Mouse (Mus musculus) hindbrain, embryonic 13.5 days (tissue): ENCODE results near the gene Rpl18. TPM values are rescaled to one million over a fixed set of nuclear protein-coding genes. Genes with fewer than 3 reads are reported as not detected.

Source experiments
- ATAC-seq: fragments of 200-750 bp; cut with Nextera tagmentation; 2 replicates; pipeline ENCODE4 v1.8.0; 2017; ENCODE audit warnings: moderate TSS enrichment; ENCODE audit not compliant: low FRiP score
- H3K27ac ChIP-seq: fragments of 300-500 bp; sonication (generic); 2 replicates; pipeline ENCODE4 v1.5.1; 2015; ENCODE audit warnings: inconsistent platforms, mild to moderate bottlenecking, moderate library complexity
- H3K27me3 ChIP-seq: fragments of 300-500 bp; sonication (generic); 2 replicates; pipeline ENCODE4 v1.6.1; 2015; ENCODE audit warnings: mild to moderate bottlenecking, inconsistent platforms
- H3K36me3 ChIP-seq: fragments of 300-500 bp; sonication (generic); 2 replicates; pipeline ENCODE4 v1.6.1; 2015; ENCODE audit warnings: mild to moderate bottlenecking, inconsistent platforms
- H3K4me1 ChIP-seq: fragments of 300-500 bp; sonication (generic); replicated peaks from 2 replicates; pipeline ENCODE4 v1.6.1; 2015; ENCODE audit warnings: inconsistent platforms
- H3K4me2 ChIP-seq: fragments of 300-500 bp; sonication (generic); 2 replicates; pipeline ENCODE4 v1.6.1; 2015; ENCODE audit warnings: inconsistent platforms, mild to moderate bottlenecking, moderate library complexity
- H3K4me3 ChIP-seq: fragments of 300-500 bp; sonication (generic); 2 replicates; pipeline ENCODE4 v1.5.1; 2015; ENCODE audit warnings: mild to moderate bottlenecking, inconsistent platforms
- H3K9ac ChIP-seq: fragments of 300-500 bp; sonication (generic); 2 replicates; pipeline ENCODE4 v1.6.1; 2015; ENCODE audit warnings: mild to moderate bottlenecking, inconsistent platforms
- H3K9me3 ChIP-seq: fragments of 300-500 bp; sonication (generic); 2 replicates; pipeline ENCODE4 v1.6.1; 2016; ENCODE audit warnings: inconsistent platforms
- WGBS: fragments of 180-500 bp; shearing (Covaris S2); methylation state at CpG from one replicate; pipeline ENCODE4 v1.1.7; 2015; 5-methylcytosine and 5-hydroxymethylcytosine counted together
- polyA plus RNA-seq: library from polyadenylated mRNA; unstranded; fragments of >200 nt; fragmentation: Nextera tagmentation; extraction: Ambion mirVana; gene quantifications from 2 replicates; pipeline ENCODE4 v1.2.1, GENCODE M21; 2015

Gene Rpl18
- polyA plus RNA-seq, 1 experiment from 2014 or later, result 633 TPM

- ATAC-seq, result no peak
- H3K27ac ChIP-seq, result no peak overlapping the region
- H3K27me3 ChIP-seq, result 0 out of 2 replicates have a peak, but pooled peaks cover under 1% of the 10 kb centered on the region
- H3K9ac ChIP-seq, result no peak overlapping the region
- no peak overlapping the region for H3K4me3 ChIP-seq
- H3K4me1 ChIP-seq, result peaks cover 8% of the 10 kb centered on the region
- WGBS, result 78% methylated on average over 7 of the region's 7 CpGs
- no peak overlapping the region for H3K4me2 ChIP-seq
- no peaks in the 10 kb centered on the region for H3K9me3 ChIP-seq
- no peaks in the 10 kb centered on the region for H3K36me3 ChIP-seq
These were observed 32.9 kb downstream of the Rpl18 start for GRCm38 (mm10) chr7:45748110-45748509.

GRCm38 (mm10) chr7:45749401-45749800, 34.1 kb downstream of the Rpl18 start:
- Histone ChIP-seq H3K4me1 (peaks cover 8% of the 10 kb centered on the region), H3K4me3 (no peak overlapping the region), H3K4me2 (no peak overlapping the region), H3K9me3 (no peaks in the 10 kb centered on the region), H3K36me3 (no peaks in the 10 kb centered on the region), H3K27ac (no peak overlapping the region), H3K9ac (0 out of 2 replicates have a peak overlapping the region, but pooled peaks have one; percentile 43), H3K27me3 (0 out of 2 replicates have a peak, but pooled peaks cover 3% of the 10 kb centered on the region)
- no peak for ATAC-seq
- WGBS, result 50% methylated on average over 8 of the region's 10 CpGs

- Histone ChIP-seq H3K27me3 (0 out of 2 replicates have a peak, but pooled peaks cover 3% of the 10 kb centered on the region), H3K9me3 (no peaks in the 10 kb centered on the region), H3K27ac (no peak overlapping the region), H3K4me2 (no peak overlapping the region), H3K36me3 (no peaks in the 10 kb centered on the region), H3K9ac (no peak overlapping the region), H3K4me3 (no peak overlapping the region), H3K4me1 (peaks cover 8% of the 10 kb centered on the region)
- WGBS, result 84% methylated on average over 9 of the region's 9 CpGs
- no peak for ATAC-seq
These were observed 34.9 kb downstream of the Rpl18 start for GRCm38 (mm10) chr7:45750162-45750561.

- H3K4me2 ChIP-seq, result no peak overlapping the region
- H3K36me3 ChIP-seq, result no peaks in the 10 kb centered on the region
- no peak overlapping the region for H3K9ac ChIP-seq
- no peaks in the 10 kb centered on the region for H3K9me3 ChIP-seq
- no peak overlapping the region for H3K27ac ChIP-seq
- peaks cover 11% of the 10 kb centered on the region for H3K4me1 ChIP-seq
- peaks cover 41% of the 10 kb centered on the region for H3K27me3 ChIP-seq
- no peak overlapping the region for H3K4me3 ChIP-seq
- WGBS, result 57% methylated on average over 6 of the region's 6 CpGs
- ATAC-seq, result no peak
These were observed 40.4 kb downstream of the Rpl18 start for GRCm38 (mm10) chr7:45755703-45756102.

GRCm38 (mm10) chr7:45759400-45759799, 44.1 kb downstream of the Rpl18 start:
- H3K9me3 ChIP-seq, result no peaks in the 10 kb centered on the region
- H3K4me2 ChIP-seq, result peak overlapping the region; percentile 41
- peak; percentile 13; the same call in 1 of the 2 replicates for ATAC-seq
- 0 out of 2 replicates have a peak overlapping the region, but pooled peaks have one; percentile 17 for H3K4me3 ChIP-seq
- no peak overlapping the region for H3K27ac ChIP-seq
- H3K36me3 ChIP-seq, result no peaks in the 10 kb centered on the region
- H3K9ac ChIP-seq, result peak overlapping the region; percentile 60
- H3K4me1 ChIP-seq, result peaks cover 11% of the 10 kb centered on the region
- H3K27me3 ChIP-seq, result peaks cover 42% of the 10 kb centered on the region
- 7% methylated on average over 23 of the region's 27 CpGs for WGBS

- Histone ChIP-seq H3K9ac (no peak overlapping the region), H3K27ac (no peak overlapping the region), H3K4me1 (peaks cover 11% of the 10 kb centered on the region), H3K4me2 (no peak overlapping the region), H3K9me3 (no peaks in the 10 kb centered on the region), H3K4me3 (no peak overlapping the region), H3K36me3 (no peaks in the 10 kb centered on the region), H3K27me3 (peaks cover 42% of the 10 kb centered on the region)
- no peak for ATAC-seq
- 59% methylated on average over 5 of the region's 5 CpGs for WGBS
These were observed 44.9 kb downstream of the Rpl18 start for GRCm38 (mm10) chr7:45760151-45760550.

GRCm38 (mm10) chr7:45765995-45766394, 50.7 kb downstream of the Rpl18 start:
- Histone ChIP-seq H3K27ac (no peak overlapping the region), H3K4me1 (no peaks in the 10 kb centered on the region), H3K36me3 (no peaks in the 10 kb centered on the region), H3K27me3 (peaks cover 6% of the 10 kb centered on the region; the same call in 1 of the 2 replicates), H3K9ac (no peak overlapping the region), H3K4me2 (no peak overlapping the region), H3K9me3 (no peaks in the 10 kb centered on the region), H3K4me3 (no peak overlapping the region)
- no peak for ATAC-seq
- WGBS, result 57% methylated on average over 8 of the region's 8 CpGs

GRCm38 (mm10) chr7:45766764-45767163, 51.5 kb downstream of the Rpl18 start:
- Histone ChIP-seq H3K27ac (no peak overlapping the region), H3K9me3 (no peaks in the 10 kb centered on the region), H3K27me3 (0 out of 2 replicates have a peak, but pooled peaks cover 8% of the 10 kb centered on the region), H3K9ac (no peak overlapping the region), H3K4me1 (no peaks in the 10 kb centered on the region), H3K36me3 (no peaks in the 10 kb centered on the region), H3K4me3 (no peak overlapping the region), H3K4me2 (no peak overlapping the region)
- WGBS, result 53% methylated on average over 8 of the region's 8 CpGs
- ATAC-seq, result no peak

GRCm38 (mm10) chr7:45767500-45767899, 52.2 kb downstream of the Rpl18 start:
- no peaks in the 10 kb centered on the region for H3K36me3 ChIP-seq
- H3K27me3 ChIP-seq, result 0 out of 2 replicates have a peak, but pooled peaks cover 8% of the 10 kb centered on the region
- no peak overlapping the region for H3K4me2 ChIP-seq
- WGBS, result 91% methylated on average over 6 of the region's 6 CpGs
- no peak for ATAC-seq
- H3K9me3 ChIP-seq, result no peaks in the 10 kb centered on the region
- H3K9ac ChIP-seq, result no peak overlapping the region
- H3K4me3 ChIP-seq, result no peak overlapping the region
- no peaks in the 10 kb centered on the region for H3K4me1 ChIP-seq
- H3K27ac ChIP-seq, result no peak overlapping the region

Other genes starting within 250 kb of the Rpl18 start
- gene Bax, start 248.6 kb upstream of the Rpl18 start, polyA plus RNA-seq, result 253 and 271 TPM in 2 replicates
- 0.13 and 0.22 TPM in 2 replicates for gene Tulp2, start 233.6 kb upstream of the Rpl18 start, polyA plus RNA-seq
- gene Gm45808, start 228.6 kb upstream of the Rpl18 start, polyA plus RNA-seq, result not detected in 2 replicates
- gene Dhdh, start 226.7 kb upstream of the Rpl18 start, polyA plus RNA-seq, result 3.4 and 4.2 TPM in 2 replicates
- gene Nucb1, start 205.1 kb upstream of the Rpl18 start, polyA plus RNA-seq, result 120 and 121 TPM in 2 replicates
- 13.9 and 14.3 TPM in 2 replicates for gene Ppp1r15a, start 189.2 kb upstream of the Rpl18 start, polyA plus RNA-seq
- 2.4 and 4.3 TPM in 2 replicates for gene Plekha4, start 189.1 kb upstream of the Rpl18 start, polyA plus RNA-seq
- gene Hsd17b14, start 160.6 kb upstream of the Rpl18 start, polyA plus RNA-seq, result 0.25 and 0.45 TPM in 2 replicates
- gene Bcat2, start 145.3 kb upstream of the Rpl18 start, polyA plus RNA-seq, result 19.8 and 20.8 TPM in 2 replicates
- not detected in 2 replicates for gene Fgf21, start 100.0 kb upstream of the Rpl18 start, polyA plus RNA-seq
- 0.06 TPM in 1 of 2 replicates, not detected in the other for gene Fut1, start 98.2 kb upstream of the Rpl18 start, polyA plus RNA-seq
- gene Izumo1, start 93.6 kb upstream of the Rpl18 start, polyA plus RNA-seq, result 0.18 TPM in 1 of 2 replicates, not detected in the other
- 12.0 and 12.7 TPM in 2 replicates for gene Rasip1, start 88.0 kb upstream of the Rpl18 start, polyA plus RNA-seq
- 3.4 and 4.0 TPM in 2 replicates for gene Mamstr, start 75.5 kb upstream of the Rpl18 start, polyA plus RNA-seq
- gene Fut2, start 49.1 kb upstream of the Rpl18 start, polyA plus RNA-seq, result 0.09 and 0.38 TPM in 2 replicates
- 2.3 and 2.6 TPM in 2 replicates for gene Ntn5, start 31.4 kb upstream of the Rpl18 start, polyA plus RNA-seq
- 0.40 and 0.86 TPM in 2 replicates for gene Sec1, start 21.1 kb upstream of the Rpl18 start, polyA plus RNA-seq
- 38.5 and 41.6 TPM in 2 replicates for gene Car11, start 15.6 kb upstream of the Rpl18 start, polyA plus RNA-seq
- 2.9 and 3.6 TPM in 2 replicates for gene Dbp, start 10.4 kb upstream of the Rpl18 start, polyA plus RNA-seq
- gene Sphk2, start 2.5 kb downstream of the Rpl18 start, polyA plus RNA-seq, result 24.1 and 25.0 TPM in 2 replicates
- gene Fam83e, start 5.8 kb downstream of the Rpl18 start, polyA plus RNA-seq, result 0.48 and 0.83 TPM in 2 replicates
- gene Spaca4, start 10.4 kb downstream of the Rpl18 start, polyA plus RNA-seq, result not detected in 2 replicates
- 21.1 and 22.8 TPM in 2 replicates for gene Lmtk3, start 68.3 kb downstream of the Rpl18 start, polyA plus RNA-seq
- 5.2 and 5.3 TPM in 2 replicates for gene Sult2b1, start 69.2 kb downstream of the Rpl18 start, polyA plus RNA-seq
- 327 and 333 TPM in 2 replicates for gene Cyth2, start 99.1 kb downstream of the Rpl18 start, polyA plus RNA-seq
- 0.50 and 0.81 TPM in 2 replicates for gene Kcnj14, start 109.3 kb downstream of the Rpl18 start, polyA plus RNA-seq
- gene Grwd1, start 115.5 kb downstream of the Rpl18 start, polyA plus RNA-seq, result 37.5 and 40.3 TPM in 2 replicates
- 40.6 and 45.7 TPM in 2 replicates for gene Kdelr1, start 157.3 kb downstream of the Rpl18 start, polyA plus RNA-seq
- 1.5 and 1.6 TPM in 2 replicates for gene Grin2d, start 162.9 kb downstream of the Rpl18 start, polyA plus RNA-seq
- 0.17 and 0.36 TPM in 2 replicates for gene Syngr4, start 181.3 kb downstream of the Rpl18 start, polyA plus RNA-seq
- 6.2 and 6.6 TPM in 2 replicates for gene Tmem143, start 181.5 kb downstream of the Rpl18 start, polyA plus RNA-seq
- gene Emp3, start 205.9 kb downstream of the Rpl18 start, polyA plus RNA-seq, result 33.7 and 45.9 TPM in 2 replicates
- gene Ccdc114, start 208.6 kb downstream of the Rpl18 start, polyA plus RNA-seq, result 4.9 and 7.6 TPM in 2 replicates